Mouse (Mus musculus): Measurements from ENCODE around the gene Psrc1. TPM values are rescaled to one million over a fixed set of nuclear protein-coding genes. Genes with fewer than 3 reads are reported as not detected.

Psrc1 gene
- polyA plus RNA-seq, 1 experiment from 2014 or later: 34.9 TPM

DNA sequence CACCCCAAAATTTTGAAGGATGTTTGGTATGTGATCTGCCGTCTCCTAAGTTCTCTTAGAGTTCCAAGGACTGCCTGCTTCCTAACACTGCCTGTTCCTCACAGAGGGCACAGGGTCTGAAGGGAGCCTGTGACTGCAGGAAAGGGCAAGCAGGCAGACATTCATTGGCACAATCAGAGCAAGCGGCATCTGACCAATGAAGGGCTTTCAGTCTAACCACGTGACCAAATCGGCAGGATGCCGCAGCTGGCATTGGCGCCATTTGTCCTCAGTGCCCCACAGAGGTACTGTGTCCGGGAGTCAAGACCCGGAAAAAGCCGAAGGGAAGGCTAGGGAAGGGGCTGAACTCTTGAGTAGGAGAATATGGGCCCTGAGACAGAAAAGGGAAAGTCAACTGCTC lies 16.5 kb upstream of the Psrc1 start:
- Histone ChIP-seq H3K9ac (no peak overlapping the region), H3K9me3 (no peaks in the 10 kb centered on the region), H3K4me2 (no peak overlapping the region), H3K4me1 (no peaks in the 10 kb centered on the region), H3K4me3 (replicated peaks) (no peak overlapping the region), H3K36me3 (no peaks in the 10 kb centered on the region), H3K27ac (no peak overlapping the region), H3K27me3 (replicated peaks) (no peaks in the 10 kb centered on the region)
- no peak for ATAC-seq (ENCODE audit: insufficient read depth, low FRiP score, low read depth)
- 58% methylated on average over 9 of the region's 9 CpGs for WGBS

DNA sequence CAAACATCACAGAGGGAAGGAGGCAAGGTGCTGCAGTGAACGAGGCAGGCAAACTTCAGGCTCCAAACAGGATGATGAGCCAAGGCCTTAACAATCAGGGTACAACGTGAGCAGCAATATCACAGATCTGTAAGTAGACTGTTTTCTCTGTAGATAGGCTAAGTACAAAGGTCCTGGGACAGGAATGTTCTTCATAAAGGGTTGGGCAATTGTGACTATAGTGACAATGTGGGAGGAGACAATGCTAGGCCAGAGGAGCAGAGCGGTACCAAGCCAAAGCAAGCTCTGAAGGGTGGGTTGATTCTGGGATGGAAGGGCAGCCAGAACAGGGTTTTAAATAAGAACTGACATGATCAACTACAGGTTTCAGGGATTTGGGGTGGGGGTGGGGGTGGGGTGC lies 15.8 kb upstream of the Psrc1 start:
- Histone ChIP-seq H3K36me3 (no peaks in the 10 kb centered on the region), H3K4me1 (0 out of 2 replicates have a peak, but pooled peaks cover under 1% of the 10 kb centered on the region), H3K27me3 (replicated peaks) (no peaks in the 10 kb centered on the region), H3K9ac (no peak overlapping the region), H3K27ac (no peak overlapping the region), H3K4me3 (replicated peaks) (no peak overlapping the region), H3K4me2 (no peak overlapping the region), H3K9me3 (no peaks in the 10 kb centered on the region)
- 74% methylated on average over 3 of the region's 3 CpGs for WGBS
- ATAC-seq (ENCODE audit: insufficient read depth, low FRiP score, low read depth): no peak

DNA sequence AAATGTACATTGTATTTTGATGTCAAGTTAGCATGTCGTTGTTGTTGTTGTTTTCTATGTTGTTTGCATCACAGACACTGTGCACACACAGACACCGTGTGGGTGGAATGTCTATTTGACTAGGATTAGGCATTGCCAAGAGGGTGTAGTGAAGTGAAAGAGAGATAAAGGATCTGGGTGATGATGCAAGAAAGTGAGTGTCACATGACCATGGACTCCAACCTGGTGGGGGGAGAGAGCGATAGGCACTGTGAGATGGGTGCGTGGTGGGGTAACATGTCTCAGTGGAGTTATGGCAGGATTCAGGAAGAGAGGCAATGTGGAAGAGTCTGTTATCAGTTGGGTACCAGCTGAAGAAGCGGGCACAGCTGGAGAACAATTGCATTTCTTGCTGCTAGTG lies 14.9 kb upstream of the Psrc1 start:
- 79% methylated on average over 5 of the region's 5 CpGs for WGBS
- no peak for ATAC-seq (ENCODE audit: insufficient read depth, low FRiP score, low read depth)
- Histone ChIP-seq H3K27me3 (replicated peaks) (no peaks in the 10 kb centered on the region), H3K9ac (no peak overlapping the region), H3K4me2 (no peak overlapping the region), H3K4me1 (0 out of 2 replicates have a peak, but pooled peaks cover 5% of the 10 kb centered on the region), H3K9me3 (no peaks in the 10 kb centered on the region), H3K4me3 (replicated peaks) (no peak overlapping the region), H3K36me3 (no peaks in the 10 kb centered on the region), H3K27ac (no peak overlapping the region)

DNA sequence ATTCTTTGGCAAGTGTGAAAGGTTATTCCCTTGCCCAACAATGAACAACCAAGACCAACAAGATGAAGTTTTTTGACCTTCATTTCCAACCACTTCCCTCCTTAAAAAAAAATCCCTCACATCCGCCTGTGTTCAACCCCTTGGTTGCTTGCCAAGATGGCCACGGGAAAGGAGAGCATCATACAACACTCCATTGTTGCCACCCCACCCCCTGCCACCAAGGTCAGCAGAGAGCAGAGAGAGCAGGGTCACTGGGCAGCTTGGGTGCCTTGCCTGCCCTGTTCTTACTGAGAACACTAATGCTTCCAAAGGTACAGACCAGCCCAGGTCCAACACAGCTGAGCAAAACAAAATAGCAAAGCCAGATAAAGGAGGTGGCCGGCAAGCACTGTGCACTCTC lies 11.4 kb upstream of the Psrc1 start:
- Histone ChIP-seq H3K4me2 (no peak overlapping the region), H3K36me3 (no peaks in the 10 kb centered on the region), H3K9ac (no peak overlapping the region), H3K9me3 (no peaks in the 10 kb centered on the region), H3K27me3 (replicated peaks) (no peaks in the 10 kb centered on the region), H3K4me1 (0 out of 2 replicates have a peak, but pooled peaks cover 5% of the 10 kb centered on the region), H3K4me3 (replicated peaks) (no peak overlapping the region), H3K27ac (0 out of 2 replicates have a peak overlapping the region, but pooled peaks have one; percentile 5)
- no peak; the same call in 1 of the 2 replicates for ATAC-seq (ENCODE audit: insufficient read depth, low FRiP score, low read depth)
- 48% methylated on average over 3 of the region's 3 CpGs for WGBS

DNA sequence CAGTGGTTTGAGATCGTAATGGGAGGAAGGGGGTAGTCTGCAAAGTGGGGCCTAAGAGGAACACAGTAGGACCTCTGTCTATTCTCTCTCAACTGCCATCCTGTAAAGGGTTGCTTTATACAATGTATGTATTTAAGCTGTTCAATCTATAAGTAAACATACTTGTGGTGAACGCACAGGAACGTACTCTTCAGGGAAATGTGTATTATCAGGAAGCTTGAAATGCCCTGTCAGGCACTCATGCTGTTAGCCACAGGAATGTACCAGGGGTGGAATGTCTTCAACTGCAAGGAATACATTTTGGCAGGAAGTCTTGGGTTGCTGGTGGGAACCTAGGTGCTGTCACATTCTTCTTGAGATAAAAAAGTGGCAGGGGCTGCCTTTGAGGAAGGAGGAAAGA lies 10.9 kb upstream of the Psrc1 start:
- Histone ChIP-seq H3K27ac (0 out of 2 replicates have a peak overlapping the region, but pooled peaks have one; percentile 5), H3K9ac (no peak overlapping the region), H3K36me3 (no peaks in the 10 kb centered on the region), H3K4me3 (replicated peaks) (no peak overlapping the region), H3K4me2 (no peak overlapping the region), H3K27me3 (replicated peaks) (no peaks in the 10 kb centered on the region), H3K9me3 (no peaks in the 10 kb centered on the region), H3K4me1 (0 out of 2 replicates have a peak, but pooled peaks cover 5% of the 10 kb centered on the region)
- ATAC-seq (ENCODE audit: insufficient read depth, low FRiP score, low read depth): no peak; the same call in 1 of the 2 replicates
- WGBS: 38% methylated on average over 3 of the region's 3 CpGs

DNA sequence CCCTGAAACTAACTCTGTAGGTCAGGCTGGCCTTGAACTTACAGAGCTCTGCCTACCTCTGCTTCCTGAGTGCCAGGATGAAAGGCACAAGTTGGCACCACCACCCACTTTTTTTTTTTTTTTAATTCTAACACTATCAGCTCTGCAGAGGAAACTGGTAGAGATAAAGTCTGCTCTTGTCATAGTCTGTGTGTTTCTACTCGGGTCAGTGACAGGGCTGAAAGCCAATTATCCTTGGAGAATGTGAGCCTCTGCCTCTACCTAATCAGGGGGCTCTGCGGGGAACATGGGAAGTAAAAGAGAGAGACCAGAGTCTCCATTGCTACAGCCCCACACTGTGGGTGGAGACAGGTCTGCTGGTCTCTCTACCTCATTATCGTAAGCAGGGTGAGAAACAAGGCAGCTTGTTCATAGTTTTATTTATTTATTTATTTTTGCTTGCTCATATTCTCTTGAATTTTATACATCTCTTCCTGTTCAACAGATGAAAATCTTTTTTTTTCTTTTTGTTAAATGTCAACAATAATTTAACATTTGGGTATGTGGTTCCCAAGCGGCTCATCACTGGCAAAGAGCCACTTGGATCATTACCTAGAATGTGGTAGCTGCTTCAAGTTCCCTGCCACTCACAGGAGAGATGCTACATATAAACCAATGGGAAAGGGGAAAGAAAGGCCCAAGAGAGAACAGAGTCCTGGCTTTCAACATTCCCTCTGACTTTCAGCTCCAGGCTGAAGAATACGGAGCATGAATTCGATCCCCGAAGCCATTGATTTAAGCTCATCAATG lies 4.6 kb upstream of the Psrc1 start:
- no peaks in the 10 kb centered on the region for H3K36me3 ChIP-seq

DNA sequence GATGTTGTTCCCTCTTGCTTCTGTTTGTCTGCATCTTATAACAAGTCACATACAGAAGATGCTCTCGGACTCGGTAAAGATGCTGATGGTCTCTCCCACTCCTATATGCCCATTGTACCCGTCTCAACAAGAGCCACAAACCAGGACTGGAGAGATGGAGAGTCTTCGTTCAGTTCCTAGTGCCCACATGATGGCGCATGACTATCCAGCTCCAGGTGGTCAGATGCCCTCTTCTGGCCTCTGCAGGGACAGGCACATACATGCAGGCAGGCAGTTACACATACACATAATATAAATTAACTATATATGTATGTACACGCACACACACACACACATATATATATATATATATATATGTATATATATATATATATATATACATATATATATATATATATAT lies 2.9 kb upstream of the Psrc1 start:
- Histone ChIP-seq H3K9me3 (no peaks in the 10 kb centered on the region), H3K27ac (no peak overlapping the region), H3K9ac (no peak overlapping the region), H3K36me3 (no peaks in the 10 kb centered on the region), H3K27me3 (replicated peaks) (no peaks in the 10 kb centered on the region), H3K4me1 (peaks cover 24% of the 10 kb centered on the region), H3K4me3 (replicated peaks) (no peak overlapping the region), H3K4me2 (no peak overlapping the region)
- ATAC-seq (ENCODE audit: insufficient read depth, low FRiP score, low read depth): no peak
- 76% methylated on average over 6 of the region's 6 CpGs for WGBS

More for the DNA sequence above, 4.6 kb upstream of the Psrc1 start:
- H3K9ac ChIP-seq: no peak overlapping the region
- H3K4me1 ChIP-seq: peaks cover 12% of the 10 kb centered on the region; the same call in 1 of the 2 replicates
- H3K4me2 ChIP-seq: no peak overlapping the region
- H3K27me3 ChIP-seq (replicated peaks): no peaks in the 10 kb centered on the region
- WGBS: 81% methylated on average over 7 of the region's 7 CpGs
- ATAC-seq (ENCODE audit: insufficient read depth, low FRiP score, low read depth): no peak
- H3K9me3 ChIP-seq: no peaks in the 10 kb centered on the region
- H3K4me3 ChIP-seq (replicated peaks): no peak overlapping the region
- H3K27ac ChIP-seq: no peak overlapping the region

DNA sequence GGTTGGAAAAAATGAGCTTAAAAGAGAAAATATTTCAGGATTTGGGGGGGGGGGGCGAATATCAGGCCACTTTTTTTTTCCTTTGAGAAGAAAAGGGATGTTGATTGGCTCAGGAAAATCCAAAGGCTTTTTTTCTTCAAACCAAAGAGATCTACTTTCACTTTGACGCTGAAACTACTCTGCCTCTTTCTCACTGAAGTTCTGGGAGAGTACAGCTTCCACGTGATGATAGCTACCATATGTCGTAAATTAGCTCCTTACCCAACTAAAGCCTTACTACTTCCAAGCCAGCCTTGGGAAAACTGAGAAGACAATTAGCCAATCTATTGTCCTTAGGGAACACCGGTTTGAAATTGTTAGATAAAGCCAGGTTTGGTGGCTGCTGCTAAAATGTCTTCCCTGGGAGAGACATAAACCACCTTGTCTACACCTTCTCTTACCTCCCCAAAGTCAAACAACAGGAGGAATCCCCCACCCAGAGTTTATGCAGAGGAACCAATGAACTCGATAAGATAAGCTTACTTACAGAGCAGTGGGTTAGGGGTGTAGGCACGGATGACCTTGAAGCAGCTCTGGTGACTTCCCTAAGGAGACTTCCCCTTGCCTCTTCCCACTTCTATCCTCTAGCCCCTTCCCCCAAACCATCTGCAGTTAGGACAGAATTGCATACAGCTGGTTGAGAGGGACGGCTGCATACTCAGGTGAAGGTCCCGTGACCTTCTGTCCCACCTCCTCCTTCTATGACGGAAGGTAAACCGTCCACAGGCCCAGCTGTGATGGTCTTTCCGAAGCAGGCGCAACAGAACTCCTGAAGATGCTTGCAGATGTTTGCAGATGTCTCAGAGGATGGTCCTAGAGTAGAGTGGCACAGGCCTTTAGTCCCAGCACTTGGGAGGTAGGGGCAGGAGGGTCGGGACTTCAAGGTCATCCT lies 1.4 kb upstream of the Psrc1 start:
- Histone ChIP-seq H3K27ac (peak overlapping the region; percentile 21), H3K4me2 (peak overlapping the region; percentile 74), H3K27me3 (replicated peaks) (no peaks in the 10 kb centered on the region), H3K4me3 (replicated peaks) (no peak overlapping the region), H3K9me3 (no peaks in the 10 kb centered on the region), H3K9ac (no peak overlapping the region), H3K4me1 (peaks cover 24% of the 10 kb centered on the region), H3K36me3 (peaks cover 3% of the 10 kb centered on the region; the same call in 1 of the 2 replicates)
- ATAC-seq (ENCODE audit: insufficient read depth, low FRiP score, low read depth): no peak
- 58% methylated on average over 14 of the region's 14 CpGs for WGBS

DNA sequence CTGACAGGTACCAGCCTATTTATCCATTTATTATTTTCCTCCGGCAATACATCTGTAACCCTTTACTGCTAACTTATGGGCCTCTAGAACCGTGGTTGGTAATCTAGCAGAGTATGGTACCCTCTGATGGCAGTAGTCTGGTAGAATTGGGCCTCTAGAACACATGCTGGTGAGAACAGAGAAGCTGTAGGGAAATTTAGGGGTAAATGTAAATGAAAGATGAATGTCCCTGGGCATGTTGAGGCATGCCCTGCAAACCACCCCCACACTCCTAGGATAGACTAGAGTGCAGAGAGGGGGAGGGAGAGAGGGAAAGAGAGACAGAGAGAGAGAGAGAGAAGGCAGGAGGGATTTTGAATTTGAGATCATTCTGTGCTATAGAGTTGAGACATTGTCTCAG lies 786 bp downstream of the Psrc1 start:
- no peak for ATAC-seq (ENCODE audit: insufficient read depth, low FRiP score, low read depth)
- Histone ChIP-seq H3K27ac (no peak overlapping the region), H3K9me3 (no peaks in the 10 kb centered on the region), H3K9ac (no peak overlapping the region), H3K4me1 (peaks cover 27% of the 10 kb centered on the region), H3K27me3 (replicated peaks) (no peaks in the 10 kb centered on the region), H3K36me3 (peaks cover 3% of the 10 kb centered on the region; the same call in 1 of the 2 replicates), H3K4me2 (peak overlapping the region; percentile 74), H3K4me3 (replicated peaks) (peak overlapping the region; percentile 72)
- 40% methylated on average over 2 of the region's 2 CpGs for WGBS

DNA sequence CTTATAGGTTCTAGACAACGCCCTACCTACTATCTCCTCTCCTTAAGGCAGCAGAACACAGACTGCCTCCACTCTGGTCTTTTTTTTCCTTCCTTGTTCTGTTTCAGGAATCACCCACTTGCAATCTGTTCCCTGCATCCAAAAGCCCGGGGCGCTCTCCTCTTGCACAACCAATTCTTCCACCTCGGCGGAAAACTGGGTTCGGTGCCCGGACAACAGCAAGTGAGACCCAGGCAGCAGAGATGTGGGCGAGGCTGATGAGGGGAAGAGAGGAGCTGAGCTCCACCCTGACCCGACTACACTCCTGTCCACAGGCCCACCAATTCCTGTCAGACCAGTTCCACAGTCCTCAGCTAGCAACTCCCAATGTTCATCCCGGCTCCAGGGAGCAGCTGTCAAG lies 2.5 kb downstream of the Psrc1 start:
- Histone ChIP-seq H3K27me3 (replicated peaks) (no peaks in the 10 kb centered on the region), H3K9ac (no peak overlapping the region), H3K4me1 (peaks cover 27% of the 10 kb centered on the region), H3K9me3 (no peaks in the 10 kb centered on the region), H3K4me3 (replicated peaks) (no peak overlapping the region), H3K36me3 (peaks cover 3% of the 10 kb centered on the region; the same call in 1 of the 2 replicates), H3K27ac (no peak overlapping the region), H3K4me2 (no peak overlapping the region)
- ATAC-seq (ENCODE audit: insufficient read depth, low FRiP score, low read depth): no peak
- 78% methylated on average over 10 of the region's 10 CpGs for WGBS

DNA sequence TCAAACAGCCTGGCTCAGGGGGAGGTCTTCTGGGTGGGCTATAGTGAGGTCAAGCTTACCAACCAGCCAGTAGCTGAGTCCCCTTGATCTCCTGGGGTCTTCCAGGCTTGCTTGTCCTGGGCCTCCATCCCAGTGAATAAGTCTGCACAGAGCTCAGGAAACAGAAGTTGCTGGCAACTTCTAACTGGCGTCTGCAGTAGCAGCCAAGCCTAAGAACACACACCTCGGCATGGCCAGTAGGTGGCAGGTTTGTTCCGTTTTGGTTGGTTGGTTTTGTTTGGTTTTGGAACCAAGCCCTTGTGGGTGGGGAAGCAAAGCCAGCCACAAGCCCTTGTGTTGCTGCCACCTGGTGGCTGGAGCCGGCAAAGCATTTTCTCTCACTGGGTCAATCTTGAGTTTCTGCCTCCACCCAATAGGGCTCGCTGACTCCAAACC lies 5.5 kb downstream of the Psrc1 start:
- Histone ChIP-seq H3K9me3 (no peaks in the 10 kb centered on the region), H3K27me3 (replicated peaks) (no peaks in the 10 kb centered on the region), H3K4me1 (peaks cover 19% of the 10 kb centered on the region; the same call in 1 of the 2 replicates), H3K36me3 (peaks cover 3% of the 10 kb centered on the region; the same call in 1 of the 2 replicates), H3K27ac (peak overlapping the region; percentile 26; the same call in 1 of the 2 replicates), H3K4me3 (replicated peaks) (no peak overlapping the region), H3K9ac (no peak overlapping the region), H3K4me2 (peak overlapping the region; percentile 37; the same call in 1 of the 2 replicates)
- ATAC-seq (ENCODE audit: insufficient read depth, low FRiP score, low read depth): peak; percentile 75
- WGBS: 3% methylated on average over 5 of the region's 5 CpGs

All from stomach, embryonic 15.5 days (tissue).